Mouse (Mus musculus): ENCODE measurements around the gene Tmem234.
A peak's percentile ranks its signal among the peaks of the same experiment; 100 is the strongest.
"Not testable (repeated sequence)": the region's sequence is repeated elsewhere in the genome, so short reads cannot be mapped to it uniquely, and the experiment has no call there.

The Tmem234 gene

DNA sequence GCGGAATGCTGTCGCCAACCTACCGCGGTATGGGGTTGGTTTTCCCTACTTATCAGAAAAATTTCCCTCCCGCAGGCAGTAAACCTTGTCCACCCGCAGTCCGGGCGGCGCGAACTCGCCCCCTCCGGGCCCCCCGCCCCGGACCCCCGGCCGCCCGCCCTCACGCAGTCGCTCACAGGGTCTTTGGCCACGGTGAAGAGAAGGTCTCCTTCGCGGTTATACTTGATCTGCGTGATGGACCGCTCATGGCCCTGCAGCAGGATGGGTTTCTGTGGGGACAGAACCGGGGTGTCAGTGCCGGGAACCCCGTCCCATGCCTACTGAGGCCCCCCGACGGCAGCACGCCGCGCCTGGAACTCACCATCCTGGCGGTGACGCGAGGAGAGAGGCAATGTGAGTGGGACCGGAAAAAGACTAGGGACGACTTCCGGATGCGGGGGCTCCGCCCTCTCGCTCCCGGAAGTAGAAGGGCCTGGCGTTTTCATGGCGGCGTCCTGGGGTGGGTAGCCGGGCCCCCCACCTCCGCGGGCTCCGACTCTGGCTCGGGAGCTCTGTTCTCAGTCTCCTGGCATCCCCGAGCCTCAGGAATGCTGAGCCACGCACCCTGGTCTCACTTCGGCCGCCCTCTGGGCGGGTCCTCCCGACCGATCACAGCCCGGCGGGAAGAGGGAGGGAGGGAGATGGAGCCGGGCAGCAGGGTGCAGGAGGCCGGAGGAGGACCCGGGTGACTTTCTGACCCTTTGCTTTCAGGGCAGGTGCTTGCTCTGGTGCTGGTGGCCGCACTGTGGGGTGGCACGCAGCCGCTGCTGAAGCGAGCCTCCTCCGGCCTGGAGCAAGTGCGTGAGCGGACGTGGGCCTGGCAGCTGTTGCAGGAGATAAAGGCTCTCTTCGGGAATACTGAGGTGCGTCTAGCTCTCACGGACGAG is at the start of gene Tmem234, which contains the start of gene Eif3i:
Gene Tmem234, plus strand, starts transcription at position 436 of the 926 bp plus-strand sequence.
Gene Eif3i, minus strand, starts transcription at position 416 of the 926 bp plus-strand sequence.
- DNase-seq (ENCODE audit: low read depth, low spot score) = peak; percentile 64

DNA sequence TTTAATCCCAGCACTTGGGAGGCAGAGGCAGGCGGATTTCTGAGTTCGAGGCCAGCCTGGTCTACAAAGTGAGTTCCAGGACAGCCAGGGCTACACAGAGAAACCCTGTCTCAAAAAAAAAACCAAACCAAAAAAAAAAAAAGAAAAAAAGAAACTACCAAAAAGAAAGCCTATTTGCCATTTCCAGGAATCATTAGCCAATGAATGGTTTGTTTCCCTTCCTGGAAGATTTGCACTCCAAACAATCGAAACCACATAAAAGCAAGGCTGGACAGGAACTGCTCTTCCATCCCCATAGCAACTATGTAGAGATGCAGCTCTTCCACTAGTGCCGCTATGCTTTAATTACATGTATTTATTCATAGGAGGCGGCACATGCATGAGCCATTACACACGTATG is 46.0 kb upstream of the Tmem234 start:
- not testable (repeated sequence) for DNase-seq (ENCODE audit: low read depth, low spot score)

DNA sequence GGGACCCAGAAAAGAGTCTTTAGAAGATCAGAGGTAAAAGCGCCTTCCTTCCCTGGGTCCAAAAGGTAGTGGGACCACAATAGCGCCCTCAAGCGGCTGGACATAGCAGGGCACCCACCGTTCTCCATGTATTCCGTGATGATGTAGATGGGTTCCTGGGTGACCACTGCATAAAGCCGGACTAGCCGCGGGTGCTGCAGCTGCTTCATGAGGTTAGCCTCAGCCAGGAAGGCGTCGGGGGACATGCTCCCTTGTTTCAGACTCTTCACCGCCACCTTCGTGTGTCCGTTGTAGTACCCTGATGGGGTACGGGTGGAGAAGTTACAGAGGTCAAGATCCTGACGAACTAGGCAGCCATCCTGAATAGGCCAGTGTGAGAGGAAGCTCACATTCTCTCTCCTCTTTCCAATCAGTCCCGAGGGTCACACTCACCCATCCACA is 45.0 kb upstream of the Tmem234 start:
- peak; percentile 52 for DNase-seq (ENCODE audit: low read depth, low spot score)

DNA sequence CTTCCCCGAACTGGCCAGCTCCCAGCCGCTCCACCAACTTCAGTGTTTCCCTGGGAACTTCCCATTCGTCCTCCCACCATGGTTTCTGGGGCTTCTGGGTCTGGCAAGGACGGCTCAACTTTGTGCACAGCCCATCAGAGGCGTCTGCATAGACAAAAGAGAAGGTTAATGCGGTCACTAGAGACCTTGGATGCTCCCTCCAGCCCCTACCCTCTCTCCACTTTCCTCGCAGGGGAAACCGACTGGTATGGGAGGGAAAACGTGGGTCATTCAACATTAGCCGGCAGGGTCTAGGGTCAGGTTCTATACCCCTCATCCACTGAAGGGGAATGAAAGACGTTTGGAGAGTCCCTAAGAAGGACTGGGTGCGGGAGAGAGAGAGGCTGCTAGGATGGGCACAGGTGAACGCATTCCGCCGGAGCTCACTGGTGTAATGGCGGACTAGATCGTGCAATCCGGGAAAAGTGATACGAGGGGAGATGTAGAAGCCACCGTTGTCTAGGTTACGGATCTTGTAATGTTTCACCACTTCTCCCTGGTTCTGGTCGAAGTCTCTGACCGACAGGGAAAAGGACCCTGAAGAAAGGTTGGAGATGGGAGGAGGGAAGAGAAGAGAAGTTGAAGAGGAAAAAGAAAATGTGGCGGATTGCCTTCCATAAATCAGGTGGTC is 44.5 kb upstream of the Tmem234 start:
- no peak for DNase-seq (ENCODE audit: low read depth, low spot score)

DNA sequence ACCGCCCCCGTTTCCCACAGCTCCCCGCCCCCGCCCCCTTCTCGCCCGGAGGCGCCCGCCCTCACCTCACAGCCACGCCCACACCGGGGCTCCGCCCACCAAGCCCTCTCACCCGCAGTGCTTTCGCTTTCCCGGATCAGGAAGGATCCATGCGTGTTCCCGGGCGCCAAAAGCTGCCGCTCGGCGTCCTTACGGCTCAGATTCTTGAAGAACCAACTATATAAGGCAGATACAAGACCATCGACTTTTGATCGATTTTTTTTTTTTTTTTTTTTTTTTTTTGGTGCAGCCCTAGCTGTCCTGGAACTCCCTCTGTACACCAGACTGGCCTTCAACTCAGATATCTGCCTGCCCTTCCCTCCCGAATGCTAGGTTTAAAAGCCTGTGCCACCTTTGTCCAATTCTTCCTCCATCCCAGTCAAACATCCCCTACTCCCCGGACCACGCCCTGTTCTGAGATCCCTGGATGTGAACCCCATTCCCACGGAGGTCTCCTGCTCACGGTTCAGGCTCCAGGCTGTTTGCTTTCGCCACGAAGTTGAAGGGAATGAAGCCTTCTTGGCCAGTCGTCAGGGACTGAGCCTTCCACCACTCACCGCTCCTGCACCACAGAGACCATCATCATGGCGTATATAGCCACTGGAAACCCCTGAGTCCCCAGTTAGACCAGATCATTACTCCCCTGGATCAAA is 43.8 kb upstream of the Tmem234 start:
- peak; percentile 78 for DNase-seq (ENCODE audit: low read depth, low spot score)

DNA sequence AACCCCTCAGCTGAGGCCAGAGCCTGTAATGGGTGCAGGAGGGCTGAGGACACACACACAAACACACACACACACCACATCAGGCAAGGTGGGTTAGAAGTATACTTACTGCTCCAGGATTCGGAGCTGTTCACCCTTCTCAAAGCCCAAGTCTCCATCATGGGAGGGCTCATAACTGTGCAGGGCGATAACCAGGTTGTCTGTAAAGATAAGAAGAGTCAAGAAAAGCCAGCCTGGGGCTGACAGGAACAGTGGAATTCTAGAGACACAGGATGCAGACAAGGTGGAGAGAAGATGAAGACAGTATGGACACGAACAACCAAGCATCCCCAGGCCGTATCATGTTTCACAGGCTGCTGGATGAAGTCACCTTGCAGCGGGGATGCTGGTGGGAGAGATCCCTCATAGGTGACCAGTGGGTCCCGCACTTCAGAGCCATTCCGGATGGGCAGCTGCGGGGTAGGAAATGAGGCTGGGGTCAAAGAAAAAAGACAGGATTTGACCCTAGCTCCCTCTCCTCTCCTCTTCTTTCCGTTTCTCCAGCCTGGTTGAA is 43.1 kb upstream of the Tmem234 start:
- DNase-seq (ENCODE audit: low read depth, low spot score) = peak; percentile 79

DNA sequence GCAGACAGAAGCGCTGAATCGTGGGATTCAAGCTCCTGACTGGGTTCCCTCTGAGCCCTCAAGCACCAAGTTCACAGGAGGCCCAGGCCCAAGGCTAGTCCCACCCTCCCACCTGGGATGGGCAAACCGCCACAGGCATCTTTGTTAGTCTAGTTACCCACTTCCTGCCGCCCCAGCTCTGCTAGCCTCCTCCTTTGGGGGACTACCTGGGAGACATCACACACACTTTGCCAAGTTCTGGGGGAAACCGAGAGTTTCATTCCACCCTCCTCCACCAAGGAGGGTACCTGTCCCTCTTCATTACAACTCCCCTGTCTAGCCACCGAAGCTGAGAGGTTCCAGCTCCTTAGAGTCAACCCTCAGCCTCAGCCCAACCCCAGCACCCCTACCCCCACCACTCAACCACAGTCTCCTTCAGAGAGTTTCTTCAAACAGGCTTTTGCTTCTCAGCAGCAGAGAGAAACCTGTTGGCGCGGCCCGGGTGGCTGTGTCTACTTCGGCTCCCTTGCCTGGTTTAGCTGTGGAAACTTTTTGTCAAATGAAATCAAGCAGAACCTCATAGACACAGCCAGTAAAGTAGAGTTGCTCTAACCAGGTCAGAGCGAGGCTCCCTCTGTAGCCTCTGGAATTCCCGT is 42.0 kb upstream of the Tmem234 start:
- DNase-seq (ENCODE audit: low read depth, low spot score) = no peak

DNA sequence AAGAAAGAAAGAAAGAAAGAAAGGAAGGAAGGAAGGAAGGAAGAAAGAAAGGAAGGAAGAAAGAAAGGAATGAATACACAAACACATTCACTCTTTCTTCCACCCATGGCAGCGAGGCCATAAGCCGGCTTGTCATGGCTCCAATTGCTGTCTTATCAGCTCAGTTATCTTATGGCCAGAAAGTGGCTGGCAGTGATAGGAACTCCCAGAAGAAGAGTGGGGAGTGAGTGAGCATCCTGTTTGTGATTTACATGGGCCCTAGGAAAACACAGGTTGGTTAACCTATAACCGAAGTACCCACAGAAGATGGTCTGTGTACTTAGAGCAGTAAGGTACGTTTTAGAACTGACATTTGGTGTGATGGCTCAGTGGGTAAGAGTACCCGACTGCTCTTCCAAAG is 39.3 kb upstream of the Tmem234 start:
- DNase-seq (ENCODE audit: low read depth, low spot score) = no peak

DNA sequence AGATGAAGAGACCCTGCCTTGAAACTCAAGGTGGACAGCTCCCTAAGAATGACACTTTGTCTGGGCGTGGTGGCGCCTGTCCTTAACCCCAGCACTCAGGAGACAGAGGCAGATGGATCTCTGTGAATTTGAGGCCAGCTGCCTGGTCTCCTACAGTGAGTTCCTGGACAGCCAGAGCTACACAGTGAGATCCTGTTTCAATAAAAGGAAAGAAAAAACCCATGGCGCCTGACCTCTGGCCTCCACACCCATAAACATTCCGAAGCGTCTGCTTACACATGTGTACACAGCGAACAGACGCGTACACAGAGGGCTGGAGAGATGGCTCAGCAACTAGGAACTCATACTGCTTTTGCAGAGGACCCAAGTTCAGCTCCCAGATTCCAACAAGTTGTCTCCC is 36.8 kb upstream of the Tmem234 start:
- no peak for DNase-seq (ENCODE audit: low read depth, low spot score)

DNA sequence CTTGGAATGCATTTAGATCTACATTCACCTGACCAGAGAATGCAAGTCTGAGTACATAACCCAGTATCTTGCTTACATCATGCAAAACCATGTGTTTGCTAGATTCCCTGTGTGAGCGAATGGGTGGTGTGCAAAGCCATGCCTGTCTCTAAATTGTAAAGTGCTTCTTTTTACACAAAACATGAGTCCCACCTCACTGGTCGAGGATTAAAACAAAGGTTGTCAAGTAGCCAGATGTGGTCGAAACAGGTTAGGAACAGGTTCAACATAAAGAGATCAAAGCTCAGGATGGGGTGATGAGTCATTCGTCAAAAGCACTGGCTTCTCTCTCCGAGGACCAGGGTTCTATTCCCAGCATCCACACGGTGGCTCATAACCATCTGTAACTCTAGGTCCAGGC is 35.3 kb upstream of the Tmem234 start:
- DNase-seq (ENCODE audit: low read depth, low spot score) = no peak

DNA sequence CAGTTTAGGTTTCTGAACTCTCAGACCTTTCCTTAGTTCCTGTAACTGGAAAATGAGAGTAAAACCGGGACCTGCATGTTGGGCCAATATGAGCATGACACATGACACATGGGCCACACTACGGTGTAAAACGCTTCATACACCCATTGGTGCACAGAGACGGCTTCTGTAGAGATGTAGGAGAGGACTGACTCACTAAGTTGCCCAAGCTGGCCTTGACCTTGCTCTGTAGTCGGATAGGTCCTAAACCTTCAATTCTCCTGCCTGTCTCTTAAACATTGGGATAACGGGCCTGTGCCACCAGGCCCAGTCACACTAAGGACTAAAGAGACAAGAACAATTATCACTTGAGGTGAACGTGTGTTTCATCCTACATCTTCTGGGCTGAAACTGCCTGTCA is 32.1 kb upstream of the Tmem234 start:
- DNase-seq (ENCODE audit: low read depth, low spot score) = no peak

DNA sequence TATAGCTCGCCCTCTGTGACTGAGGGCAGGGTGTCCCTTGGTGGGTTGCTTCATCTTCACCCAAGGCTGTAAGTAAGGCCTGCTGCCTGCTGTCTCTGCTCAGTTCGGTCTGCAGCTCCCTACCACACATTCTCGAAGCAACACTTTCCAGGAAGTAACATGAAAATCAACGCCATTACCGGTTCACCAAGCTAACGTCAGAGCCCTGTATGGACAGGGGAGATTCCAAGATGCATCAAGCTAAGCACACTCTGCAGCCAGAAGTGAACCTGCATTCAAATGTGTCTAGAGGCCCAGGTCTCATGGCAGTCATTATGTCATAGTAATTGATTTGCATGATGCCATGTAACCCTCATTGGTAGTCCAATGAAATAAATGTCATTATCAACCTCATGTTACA is 30.4 kb upstream of the Tmem234 start:
- DNase-seq (ENCODE audit: low read depth, low spot score) = no peak

DNA sequence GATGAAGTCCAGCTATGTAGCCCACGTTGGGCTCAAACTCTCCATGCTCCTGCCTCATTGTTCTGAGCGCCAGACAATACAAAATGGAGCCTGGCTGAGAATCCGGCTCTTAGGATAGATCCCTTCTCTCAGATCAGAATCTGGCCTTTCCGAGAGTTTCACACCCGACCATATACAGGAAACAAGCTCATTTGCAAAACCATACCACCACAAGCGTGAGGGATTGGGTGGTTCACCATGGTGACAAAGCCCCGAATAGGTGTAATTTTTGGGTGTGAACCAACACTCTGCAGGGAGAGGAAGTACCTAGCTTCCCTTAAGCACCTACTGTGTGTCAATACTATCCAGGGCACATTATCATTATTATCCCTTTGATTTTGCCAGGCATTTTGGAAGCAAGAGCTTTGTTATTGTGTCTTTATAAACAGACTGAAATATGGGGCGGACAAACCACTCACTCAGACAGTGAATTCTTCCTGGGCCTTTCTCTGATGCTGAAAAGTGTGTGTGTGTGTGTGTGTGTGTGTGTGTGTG is 28.9 kb upstream of the Tmem234 start:
- no peak for DNase-seq (ENCODE audit: low read depth, low spot score)

DNA sequence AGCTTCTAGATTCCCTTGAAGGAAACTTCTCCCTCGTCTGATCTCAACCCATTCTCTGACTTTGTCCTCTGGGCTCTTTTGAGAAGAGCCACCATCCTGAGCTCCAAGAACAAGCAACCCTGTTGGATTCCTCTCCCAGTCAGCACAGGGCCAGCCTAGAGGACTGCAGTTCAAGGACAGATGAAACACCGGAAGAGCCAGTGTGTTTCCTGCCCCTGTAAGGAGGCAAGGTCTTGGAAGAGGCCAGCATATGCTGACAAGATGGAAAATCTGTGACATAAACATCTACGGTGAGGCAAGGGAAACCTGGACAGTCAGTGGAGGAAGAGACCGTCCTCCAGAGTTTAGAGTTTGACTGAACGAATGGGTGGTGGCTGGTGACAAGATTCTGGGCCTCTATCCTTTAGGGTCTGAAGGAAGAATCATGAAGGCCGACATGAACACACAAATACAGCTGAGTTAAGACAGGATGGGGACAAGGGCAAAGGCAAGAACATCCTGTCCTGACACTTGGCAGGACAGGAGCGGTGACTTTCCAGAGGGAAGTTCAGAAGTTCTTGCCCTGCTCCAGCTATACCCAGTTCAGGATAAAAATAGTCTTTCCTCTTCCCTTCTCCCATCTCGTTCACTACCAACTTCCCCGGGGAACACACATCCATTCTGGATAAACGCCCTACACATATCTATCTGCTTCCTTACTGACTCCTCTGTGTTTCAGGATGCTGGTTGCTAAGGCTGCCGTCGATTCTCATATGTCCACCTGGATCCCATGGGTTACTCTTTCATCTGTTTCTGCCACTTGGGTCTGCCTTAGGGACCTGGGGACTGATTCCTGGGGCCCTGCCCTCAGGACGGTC is 28.0 kb upstream of the Tmem234 start:
- no peak for DNase-seq (ENCODE audit: low read depth, low spot score)

DNA sequence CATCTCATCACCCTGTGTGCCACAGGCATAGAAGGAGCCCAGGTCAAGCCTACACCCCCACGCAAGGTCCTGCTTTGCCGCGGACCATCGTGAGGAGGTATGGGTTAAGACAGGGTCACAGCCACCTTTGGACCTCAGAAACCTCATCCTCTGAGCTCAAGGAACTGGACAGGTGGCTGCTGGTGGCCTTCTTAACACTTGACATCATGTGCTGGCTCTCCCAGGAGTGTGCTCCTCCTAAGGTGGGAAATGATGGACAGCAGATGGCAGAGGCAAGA is 27.4 kb upstream of the Tmem234 start:
- DNase-seq (ENCODE audit: low read depth, low spot score) = no peak

DNA sequence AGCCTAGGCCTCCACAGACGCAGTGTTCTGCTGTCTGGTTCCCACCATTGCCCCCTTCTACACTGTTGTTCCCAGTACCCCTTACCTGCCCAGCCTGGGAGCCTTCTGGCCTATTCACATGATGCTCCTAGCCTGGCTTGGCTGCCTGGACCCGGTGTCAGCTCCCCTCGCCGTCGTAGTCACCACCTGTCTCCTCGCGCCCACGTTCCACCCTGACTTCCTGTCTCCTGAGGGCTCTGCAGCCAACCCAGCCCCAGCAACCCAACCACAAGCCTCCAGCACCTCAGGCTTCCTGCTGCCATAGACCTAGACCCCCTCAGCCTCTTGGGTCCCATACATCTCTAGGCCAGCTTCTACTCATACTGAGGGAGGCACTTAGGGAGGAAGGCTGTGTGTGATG is 27.0 kb upstream of the Tmem234 start, which contains the start of gene Lck:
Gene Lck, minus strand, starts transcription at position 212 of the 400 bp plus-strand sequence.
- no peak for DNase-seq (ENCODE audit: low read depth, low spot score)

DNA sequence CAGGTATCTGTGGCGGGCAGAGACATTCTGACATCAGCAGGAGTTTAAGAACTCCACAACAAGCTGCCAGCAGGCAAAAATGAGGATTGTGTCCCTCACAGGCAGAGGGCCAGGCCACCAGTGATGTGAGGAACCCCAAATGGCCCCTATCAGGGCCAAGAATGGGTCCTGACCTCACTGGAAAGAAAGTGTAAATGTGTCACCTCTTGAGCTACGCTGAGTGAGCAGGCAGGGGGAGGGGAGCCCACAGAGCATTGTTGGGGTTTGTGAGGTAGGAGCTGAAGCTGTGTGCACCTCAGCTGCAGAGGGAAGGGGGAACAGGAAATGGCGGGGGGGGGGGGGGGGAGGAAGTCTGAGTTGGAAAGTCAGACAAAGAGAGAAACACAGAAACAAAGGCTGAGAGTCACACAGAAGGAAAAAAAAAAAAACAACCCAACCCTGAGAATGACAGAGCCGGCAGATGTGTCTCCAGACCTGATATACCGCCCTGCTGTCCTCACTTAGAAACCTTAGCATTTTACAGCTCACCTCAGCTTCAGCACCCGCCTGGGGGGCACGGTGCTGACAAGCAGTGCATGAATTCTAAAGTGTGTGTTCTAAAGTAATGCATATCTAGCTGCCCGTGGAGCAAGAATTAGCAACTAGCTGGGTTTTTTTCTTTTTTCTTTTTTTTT is 25.2 kb upstream of the Tmem234 start:
- no peak for DNase-seq (ENCODE audit: low read depth, low spot score)

DNA sequence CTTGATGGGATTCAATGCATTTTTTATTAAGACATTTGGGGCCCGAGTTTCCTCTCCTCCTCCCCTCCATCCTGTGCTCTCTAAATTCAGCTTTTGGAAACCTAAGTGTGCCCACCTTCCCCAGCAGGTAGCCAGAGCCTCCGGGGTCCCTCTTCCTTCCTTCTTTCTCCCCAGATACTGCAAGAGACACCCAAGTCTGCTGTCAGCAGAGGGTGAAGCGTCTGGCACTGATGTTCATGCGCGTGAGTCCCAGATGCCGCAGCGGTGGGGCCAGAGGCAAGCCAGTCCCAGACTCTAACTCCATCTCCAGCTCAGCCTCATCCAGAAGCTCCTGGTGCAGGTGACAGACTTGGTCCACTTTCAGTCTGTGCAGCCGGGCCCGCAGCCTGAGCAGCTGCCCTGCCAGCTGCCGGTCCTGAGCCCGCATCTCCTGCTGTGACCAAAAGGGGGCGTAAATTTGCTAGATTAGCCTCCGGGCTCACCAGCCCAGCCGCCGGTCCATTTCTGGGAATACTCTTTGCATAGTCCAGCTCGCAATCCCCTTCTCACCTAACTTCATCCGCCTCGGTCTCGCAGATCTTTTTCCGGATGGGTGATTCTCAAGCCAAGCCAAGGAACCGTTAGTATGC is 23.5 kb upstream of the Tmem234 start:
- no peak for DNase-seq (ENCODE audit: low read depth, low spot score)

DNA sequence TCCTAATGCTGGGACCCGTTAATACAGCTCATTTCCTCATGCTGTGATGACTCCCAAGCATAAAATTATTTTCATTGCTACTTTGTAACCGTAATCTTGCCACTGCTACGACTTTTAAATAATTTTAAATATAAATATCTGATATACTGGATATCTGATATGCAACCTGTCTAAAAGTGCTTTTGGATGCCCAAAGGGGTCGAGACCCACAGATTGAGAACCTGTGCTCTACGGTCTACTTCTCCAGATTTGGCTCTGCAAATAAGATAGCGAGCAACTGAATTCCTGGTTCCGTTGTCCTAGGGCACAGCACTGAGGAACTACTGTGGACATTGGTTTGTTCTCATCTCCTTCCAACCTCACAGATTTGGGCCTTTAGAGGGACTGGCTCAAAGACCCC is 22.8 kb upstream of the Tmem234 start:
- no peak for DNase-seq (ENCODE audit: low read depth, low spot score)

Measured in c-Kit-negative CD71-positive TER-119-positive erythroid progenitor cells, embryonic 14.5 days (primary cell).